Mouse (Mus musculus) heart, embryonic 12.5 days (tissue): ENCODE measurements at regions not wholly inside any gene's neighbourhood (a gene's known extent, or its start where the extent isn't known, plus 50 kb on each side); places are given as distances from the start of the nearest gene placed in this dataset.

Experiments
- ATAC-seq: fragments of 200-750 bp; cut with Nextera tagmentation; 2 replicates; pipeline ENCODE4 v1.8.0; 2017; ENCODE audit warnings: moderate TSS enrichment, moderate library complexity; ENCODE audit not compliant: insufficient number of reproducible peaks, low FRiP score
- H3K27ac ChIP-seq: fragments of 300-500 bp; sonication (generic); 2 replicates; pipeline ENCODE4 v1.5.1; 2016; ENCODE audit warnings: mild to moderate bottlenecking, moderate library complexity; ENCODE audit not compliant: poor library complexity, severe bottlenecking
- H3K27me3 ChIP-seq: fragments of 300-500 bp; sonication (generic); replicated peaks from 2 replicates; pipeline ENCODE4 v1.6.1; 2016; ENCODE audit warnings: mild to moderate bottlenecking, moderate library complexity
- H3K36me3 ChIP-seq: fragments of 300-500 bp; sonication (generic); 2 replicates; pipeline ENCODE4 v1.6.1; 2016; ENCODE audit warnings: mild to moderate bottlenecking, moderate library complexity
- H3K4me1 ChIP-seq: fragments of 300-500 bp; sonication (generic); replicated peaks from 2 replicates; pipeline ENCODE4 v1.6.1; 2016; ENCODE audit warnings: mild to moderate bottlenecking
- H3K4me2 ChIP-seq: fragments of 300-500 bp; sonication (generic); 2 replicates; pipeline ENCODE4 v1.6.1; 2016; ENCODE audit warnings: mild to moderate bottlenecking, moderate library complexity
- H3K4me3 ChIP-seq: fragments of 300-500 bp; sonication (generic); 2 replicates; pipeline ENCODE4 v1.5.1; 2016; ENCODE audit warnings: mild to moderate bottlenecking
- H3K9ac ChIP-seq: fragments of 300-500 bp; sonication (generic); 2 replicates; pipeline ENCODE4 v1.6.1; 2016; ENCODE audit warnings: mild to moderate bottlenecking, moderate library complexity
- H3K9me3 ChIP-seq: fragments of 300-500 bp; sonication (generic); replicated peaks from 2 replicates; pipeline ENCODE4 v1.6.1; 2016; ENCODE audit warnings: mild to moderate bottlenecking, moderate library complexity
- WGBS: fragments of 180-500 bp; shearing (Covaris S2); methylation state at CpG from one replicate; pipeline ENCODE4 v1.1.7; 2016; 5-methylcytosine and 5-hydroxymethylcytosine counted together

DNA sequence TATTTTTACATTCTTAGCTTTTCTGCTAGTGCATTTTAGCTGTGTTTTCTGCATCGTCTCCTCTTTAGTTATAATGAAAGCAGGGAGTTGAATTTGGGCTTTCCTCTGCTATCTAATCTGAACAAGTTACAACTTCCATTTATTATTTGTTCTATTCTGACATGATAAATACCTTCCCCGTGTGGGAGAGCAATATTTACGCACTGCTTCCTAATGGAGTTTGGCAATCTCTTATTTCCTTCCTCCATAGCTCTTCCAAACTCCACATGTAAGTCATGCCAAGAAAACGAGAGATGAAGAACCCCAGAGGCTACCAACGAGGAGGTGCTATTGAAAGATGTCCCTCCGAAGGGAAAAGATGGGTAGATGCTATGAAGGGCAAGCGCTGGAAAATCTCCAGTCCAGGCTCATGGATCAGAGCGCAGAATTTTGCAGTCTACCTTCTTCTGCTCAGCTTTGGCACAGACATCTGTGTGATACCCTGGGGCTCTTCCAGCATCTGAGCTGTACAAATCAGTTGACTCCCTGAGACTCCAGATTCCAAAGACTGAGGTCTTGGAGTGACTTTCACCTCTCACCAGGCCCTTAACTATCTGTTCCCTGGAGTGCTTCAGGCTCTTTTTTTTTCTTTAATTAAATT is 167.4 kb upstream of the Tgfbr2 start:
- no peak overlapping the region for H3K4me2 ChIP-seq
- H3K4me3 ChIP-seq: no peak overlapping the region
- 62% methylated on average over 8 of the region's 8 CpGs for WGBS
- no peak overlapping the region for H3K9ac ChIP-seq
- no peaks in the 10 kb centered on the region for H3K36me3 ChIP-seq
- no peaks in the 10 kb centered on the region; the same call in 1 of the 2 replicates for H3K27me3 ChIP-seq
- no peak overlapping the region for H3K27ac ChIP-seq
- ATAC-seq: no peak
- no peaks in the 10 kb centered on the region for H3K9me3 ChIP-seq
- H3K4me1 ChIP-seq: 0 out of 2 replicates have a peak, but pooled peaks cover 3% of the 10 kb centered on the region

DNA sequence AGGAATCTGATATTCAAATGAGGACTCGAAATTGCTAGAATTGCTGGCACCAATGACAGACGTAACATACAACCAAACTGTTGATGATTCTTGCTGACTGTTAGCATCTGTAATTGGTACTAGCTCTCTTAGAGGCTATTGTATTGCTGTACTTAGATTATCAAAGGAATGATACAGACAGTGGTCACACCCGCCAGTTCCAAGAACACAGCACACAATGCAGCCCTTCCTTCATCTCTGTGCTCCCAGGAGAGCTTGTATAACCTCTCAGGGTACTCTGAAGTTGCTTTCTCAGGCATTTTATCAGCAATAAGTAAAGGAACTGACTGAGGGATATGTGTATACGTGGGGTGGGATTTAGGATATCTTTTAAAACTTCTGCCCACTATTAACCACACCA is 166.8 kb upstream of the Tgfbr2 start:
- no peak overlapping the region for H3K4me2 ChIP-seq
- ATAC-seq: no peak
- WGBS: 59% methylated on average over 4 of the region's 4 CpGs
- H3K9ac ChIP-seq: no peak overlapping the region
- H3K27ac ChIP-seq: no peak overlapping the region
- 0 out of 2 replicates have a peak, but pooled peaks cover 3% of the 10 kb centered on the region for H3K4me1 ChIP-seq
- no peaks in the 10 kb centered on the region for H3K9me3 ChIP-seq
- no peak overlapping the region for H3K4me3 ChIP-seq
- H3K36me3 ChIP-seq: no peaks in the 10 kb centered on the region
- no peaks in the 10 kb centered on the region; the same call in 1 of the 2 replicates for H3K27me3 ChIP-seq

DNA sequence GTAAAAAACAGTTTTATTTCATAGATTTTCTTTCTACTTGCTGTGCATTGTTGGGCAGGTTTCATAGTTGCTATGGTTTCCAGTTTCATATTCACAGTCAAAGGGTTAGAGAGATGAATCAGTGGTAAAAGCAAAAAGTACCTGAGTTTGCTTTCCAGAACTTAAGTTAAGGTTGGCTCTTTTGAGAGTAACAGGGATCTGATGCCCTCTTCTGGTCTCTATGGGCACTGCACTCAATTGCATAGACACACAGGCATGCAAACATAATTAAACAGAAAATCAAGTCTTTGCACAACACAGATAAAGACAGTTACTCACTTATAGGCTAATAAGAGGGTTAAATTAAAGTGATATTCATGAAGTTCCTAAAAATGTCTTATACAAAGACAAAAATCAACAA is 165.8 kb upstream of the Tgfbr2 start:
- Histone ChIP-seq H3K27me3 (no peaks in the 10 kb centered on the region; the same call in 1 of the 2 replicates), H3K9ac (no peak overlapping the region), H3K4me2 (no peak overlapping the region), H3K4me1 (0 out of 2 replicates have a peak, but pooled peaks cover 3% of the 10 kb centered on the region), H3K27ac (no peak overlapping the region), H3K36me3 (no peaks in the 10 kb centered on the region), H3K4me3 (no peak overlapping the region), H3K9me3 (no peaks in the 10 kb centered on the region)
- no peak for ATAC-seq

DNA sequence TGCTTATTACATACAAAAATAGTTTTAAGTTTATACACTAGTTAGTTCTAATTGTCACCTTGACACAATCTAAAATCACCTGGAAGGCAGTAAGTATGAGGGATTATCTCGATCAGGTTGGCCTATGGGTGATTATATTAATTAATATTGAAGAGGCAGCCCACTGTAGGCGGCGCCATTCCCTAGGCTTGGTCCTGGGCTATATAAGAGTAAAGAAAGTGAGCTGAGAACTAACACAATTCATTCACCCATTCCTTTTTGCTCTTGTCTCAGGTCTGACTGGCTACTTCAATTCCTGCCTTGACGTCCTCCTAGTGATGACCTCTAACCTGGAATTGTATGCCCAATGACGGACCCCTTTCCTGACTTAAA is 163.6 kb upstream of the Tgfbr2 start:
- Histone ChIP-seq H3K27me3 (no peaks in the 10 kb centered on the region; the same call in 1 of the 2 replicates), H3K4me2 (no peak overlapping the region), H3K36me3 (no peaks in the 10 kb centered on the region), H3K4me1 (0 out of 2 replicates have a peak, but pooled peaks cover 3% of the 10 kb centered on the region), H3K9ac (no peak overlapping the region), H3K27ac (no peak overlapping the region), H3K9me3 (no peaks in the 10 kb centered on the region), H3K4me3 (no peak overlapping the region)
- no peak for ATAC-seq
- 87% methylated on average over 5 of the region's 5 CpGs for WGBS

DNA sequence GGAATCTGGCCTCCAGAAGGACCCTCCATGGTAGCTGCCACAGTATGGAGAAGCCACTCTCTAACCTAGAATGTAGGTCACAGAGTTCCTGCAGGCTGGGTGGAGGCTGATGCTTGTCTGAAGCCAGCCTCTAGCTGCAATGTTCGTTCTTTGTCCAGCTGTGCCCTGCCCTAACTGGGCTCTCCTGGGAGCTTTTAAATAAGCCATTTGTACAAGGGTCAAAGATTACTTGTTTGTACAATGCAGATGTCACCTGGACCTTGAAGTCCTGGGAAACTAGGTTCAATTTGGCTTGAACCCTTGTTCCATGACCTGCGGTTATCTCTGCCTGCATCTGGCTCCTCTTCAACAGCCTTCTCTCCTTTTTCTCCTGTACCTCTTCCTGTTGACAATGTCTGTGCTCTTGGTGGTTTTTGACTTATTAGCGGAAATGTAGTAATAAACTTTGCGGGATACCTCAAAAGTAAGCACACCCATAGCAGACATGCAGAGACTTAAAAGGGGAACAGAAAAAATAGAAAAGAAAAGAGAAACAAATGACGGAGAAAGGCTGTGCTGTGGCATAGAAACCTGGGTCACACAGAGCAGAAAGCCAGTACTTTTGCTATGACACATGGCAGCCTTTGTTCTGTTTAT is 163.1 kb upstream of the Tgfbr2 start:
- H3K9me3 ChIP-seq: no peaks in the 10 kb centered on the region
- ATAC-seq: no peak
- H3K4me1 ChIP-seq: 0 out of 2 replicates have a peak, but pooled peaks cover 3% of the 10 kb centered on the region
- no peak overlapping the region for H3K4me2 ChIP-seq
- H3K27ac ChIP-seq: no peak overlapping the region
- no peak overlapping the region for H3K4me3 ChIP-seq
- 83% methylated on average over 5 of the region's 5 CpGs for WGBS
- no peak overlapping the region for H3K9ac ChIP-seq
- H3K36me3 ChIP-seq: no peaks in the 10 kb centered on the region
- no peaks in the 10 kb centered on the region; the same call in 1 of the 2 replicates for H3K27me3 ChIP-seq

DNA sequence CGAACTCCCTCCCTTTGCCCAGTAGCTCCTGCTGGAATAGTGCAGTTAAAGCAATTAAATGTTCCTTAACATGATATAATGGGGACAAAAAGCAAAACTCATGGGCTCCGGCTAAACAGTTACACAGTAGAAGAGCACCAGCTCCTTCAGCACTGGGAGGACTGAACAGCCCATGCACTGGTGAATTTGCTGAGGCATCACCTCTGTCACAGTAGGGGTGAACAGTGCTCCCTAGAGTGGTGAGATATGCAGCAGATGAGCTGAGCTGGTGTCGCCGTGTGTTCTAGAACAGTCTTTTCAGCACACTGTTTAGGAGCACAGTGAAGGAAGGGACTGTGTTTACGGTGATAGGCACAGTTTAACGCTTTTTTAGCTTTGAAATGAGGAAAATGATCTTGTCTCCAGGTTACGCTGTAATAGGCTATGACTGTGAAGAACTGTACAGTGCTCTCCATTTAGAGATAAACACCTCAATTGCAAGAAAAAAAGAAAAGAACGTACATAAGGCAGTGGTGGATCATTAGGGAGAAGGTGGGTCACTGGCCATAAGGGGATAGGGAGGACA is 162.4 kb upstream of the Tgfbr2 start:
- Histone ChIP-seq H3K9me3 (no peaks in the 10 kb centered on the region), H3K9ac (no peak overlapping the region), H3K36me3 (no peaks in the 10 kb centered on the region), H3K4me2 (no peak overlapping the region), H3K27me3 (no peaks in the 10 kb centered on the region; the same call in 1 of the 2 replicates), H3K4me3 (no peak overlapping the region), H3K4me1 (0 out of 2 replicates have a peak, but pooled peaks cover under 1% of the 10 kb centered on the region), H3K27ac (no peak overlapping the region)
- WGBS: 84% methylated on average over 8 of the region's 8 CpGs
- ATAC-seq: no peak

DNA sequence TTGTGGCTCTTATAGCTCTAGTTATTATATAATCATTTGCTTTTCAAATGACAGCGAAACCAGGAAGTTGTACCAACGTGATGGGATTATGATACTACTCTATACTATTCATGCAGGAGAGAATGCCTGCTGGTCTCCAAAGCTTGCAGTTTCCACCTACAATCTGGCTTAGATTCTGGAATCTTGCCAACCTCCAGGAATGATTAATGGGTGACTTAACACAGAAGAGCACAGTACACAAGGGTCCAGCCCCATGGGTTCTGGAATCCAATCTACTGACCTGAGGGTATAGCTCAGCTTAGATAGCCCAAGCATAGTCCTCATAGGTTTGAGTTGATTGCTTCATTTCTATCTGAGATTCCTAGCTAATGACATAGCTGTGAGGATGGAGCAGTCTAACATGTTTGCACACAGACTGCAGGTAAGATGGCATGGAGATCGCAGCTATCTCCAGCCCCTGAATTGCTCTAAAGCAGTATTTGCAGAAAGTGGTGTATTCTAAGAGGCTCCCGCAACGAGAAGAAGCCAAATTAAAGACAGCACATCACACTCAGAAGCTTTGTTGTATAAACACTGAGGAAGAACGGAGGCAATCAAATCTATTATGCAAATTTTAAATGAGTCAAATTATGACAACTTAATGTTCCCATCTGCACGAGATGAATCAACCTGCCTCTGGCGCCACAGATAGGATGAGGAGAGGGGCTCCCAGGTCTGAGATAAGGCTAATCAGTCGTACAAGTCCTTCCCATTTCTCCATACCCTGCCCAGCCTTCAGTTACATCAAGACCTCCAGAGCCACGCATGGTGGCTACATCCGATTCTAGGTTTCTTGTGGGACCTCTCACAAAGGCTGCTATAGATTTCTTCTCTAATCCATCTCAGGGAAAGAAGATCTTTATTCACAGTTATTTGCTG is 160.7 kb upstream of the Tgfbr2 start:
- 74% methylated on average over 11 of the region's 11 CpGs for WGBS
- Histone ChIP-seq H3K9me3 (no peaks in the 10 kb centered on the region), H3K4me2 (no peak overlapping the region)

DNA sequence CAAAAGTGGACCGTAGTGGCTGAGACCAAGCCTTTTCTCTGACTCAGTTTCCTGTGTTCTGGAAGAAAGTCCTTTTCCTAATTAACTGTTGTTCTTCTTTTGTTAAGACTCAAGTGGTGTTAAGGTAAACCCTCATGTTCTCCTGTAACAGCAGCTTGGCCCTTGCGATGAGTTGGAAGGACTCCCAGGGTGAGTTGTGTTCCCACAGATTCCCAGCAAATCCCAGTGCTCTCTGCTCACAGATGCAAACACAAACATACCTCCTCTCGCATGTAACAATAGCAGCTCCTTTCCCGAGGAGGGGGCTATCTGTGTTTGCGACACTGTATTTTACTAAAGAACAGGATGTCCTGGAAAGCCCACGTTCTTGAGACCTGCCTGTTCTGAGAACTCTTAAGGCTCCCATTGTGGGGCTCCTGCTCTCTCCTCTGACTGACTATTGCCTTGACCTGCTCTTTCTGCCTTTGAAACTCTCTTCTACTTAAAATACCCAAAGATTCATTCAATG is 158.8 kb upstream of the Tgfbr2 start:
- no peak overlapping the region for H3K27ac ChIP-seq

More for the DNA sequence above, 160.7 kb upstream of the Tgfbr2 start:
- no peak for ATAC-seq
- Histone ChIP-seq H3K4me3 (no peak overlapping the region), H3K27ac (no peak overlapping the region), H3K4me1 (no peaks in the 10 kb centered on the region), H3K27me3 (no peaks in the 10 kb centered on the region; the same call in 1 of the 2 replicates), H3K36me3 (no peaks in the 10 kb centered on the region), H3K9ac (no peak overlapping the region)

DNA sequence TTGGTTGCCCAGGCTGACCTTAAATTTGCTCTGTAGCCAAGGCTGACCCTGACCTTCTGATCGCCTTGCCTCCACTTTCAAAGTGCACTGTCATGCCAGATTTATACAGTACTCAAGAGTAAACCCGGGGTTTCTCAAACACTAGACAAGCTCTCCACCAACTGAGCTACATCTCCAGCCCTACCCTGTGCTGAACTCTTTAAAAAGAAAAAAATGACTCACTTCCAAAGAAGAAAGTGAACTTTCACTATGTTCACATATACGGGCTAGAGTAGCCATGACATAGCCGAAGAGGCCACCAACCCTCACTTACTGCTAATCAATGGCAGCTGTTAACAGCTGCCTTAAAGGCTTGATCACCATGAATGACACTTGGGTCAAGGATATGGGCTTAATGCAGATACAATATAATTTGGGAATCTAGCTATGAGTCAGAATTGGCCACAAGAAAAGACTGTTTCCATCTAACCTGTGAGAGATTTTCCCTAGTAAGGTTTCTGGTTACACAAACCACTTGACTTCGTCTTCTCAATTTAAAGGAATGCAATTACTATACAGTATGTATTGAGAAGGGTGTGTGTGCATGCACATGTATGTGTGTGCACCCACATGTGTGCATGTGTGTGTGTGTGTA is 157.4 kb upstream of the Tgfbr2 start:
- Histone ChIP-seq H3K36me3 (no peaks in the 10 kb centered on the region), H3K4me3 (no peak overlapping the region), H3K27ac (no peak overlapping the region), H3K9me3 (no peaks in the 10 kb centered on the region), H3K4me2 (no peak overlapping the region), H3K27me3 (no peaks in the 10 kb centered on the region; the same call in 1 of the 2 replicates), H3K4me1 (peaks cover 7% of the 10 kb centered on the region), H3K9ac (no peak overlapping the region)
- 85% methylated on average over 5 of the region's 5 CpGs for WGBS
- no peak for ATAC-seq

More for the DNA sequence above, 158.8 kb upstream of the Tgfbr2 start:
- Histone ChIP-seq H3K9me3 (no peaks in the 10 kb centered on the region), H3K9ac (no peak overlapping the region), H3K27me3 (no peaks in the 10 kb centered on the region; the same call in 1 of the 2 replicates), H3K4me1 (no peaks in the 10 kb centered on the region), H3K36me3 (no peaks in the 10 kb centered on the region), H3K4me3 (no peak overlapping the region), H3K4me2 (no peak overlapping the region)
- no peak for ATAC-seq
- 59% methylated on average over 6 of the region's 6 CpGs for WGBS

DNA sequence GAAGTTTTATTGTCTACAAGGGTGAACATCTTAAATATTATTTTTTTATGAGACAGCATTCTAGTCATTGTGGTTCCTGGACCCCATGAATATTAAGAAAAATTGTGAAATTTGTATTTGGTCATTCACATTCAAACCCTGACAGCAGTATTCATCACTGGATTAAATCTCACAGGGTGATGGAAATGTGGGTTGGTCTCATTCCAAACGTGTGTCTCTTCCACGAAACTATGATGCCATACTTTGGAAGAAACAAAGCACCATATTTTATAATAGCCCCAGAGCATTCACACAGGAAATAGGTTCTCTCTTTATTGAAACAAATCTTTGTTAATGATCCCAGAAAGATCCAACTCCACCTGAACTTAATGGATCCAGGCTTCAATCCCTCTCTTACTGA is 156.2 kb upstream of the Tgfbr2 start:
- Histone ChIP-seq H3K36me3 (no peaks in the 10 kb centered on the region), H3K4me1 (peaks cover 9% of the 10 kb centered on the region), H3K4me2 (no peak overlapping the region), H3K27ac (no peak overlapping the region), H3K27me3 (no peaks in the 10 kb centered on the region), H3K9ac (no peak overlapping the region), H3K4me3 (no peak overlapping the region), H3K9me3 (no peaks in the 10 kb centered on the region)
- 65% methylated on average over 2 of the region's 2 CpGs for WGBS
- no peak for ATAC-seq
